Mouse (Mus musculus) liver, embryonic 12.5 days (tissue): ENCODE measurements at regions not wholly inside any gene's neighbourhood (a gene's known extent, or its start where the extent isn't known, plus 50 kb on each side); places are given as distances from the start of the nearest gene placed in this dataset.

Experiments
- ATAC-seq: fragments of 200-750 bp; cut with Nextera tagmentation; 2 replicates; pipeline ENCODE4 v1.8.0; 2017; ENCODE audit warnings: moderate number of reproducible peaks, mild to moderate bottlenecking, moderate library complexity
- H3K27ac ChIP-seq: fragments of 300-500 bp; sonication (generic); 2 replicates; pipeline ENCODE4 v1.5.1; 2016; ENCODE audit warnings: mild to moderate bottlenecking
- H3K27me3 ChIP-seq: fragments of 300-500 bp; sonication (generic); replicated peaks from 2 replicates; pipeline ENCODE4 v1.6.1; 2016; ENCODE audit warnings: mild to moderate bottlenecking, moderate library complexity
- H3K36me3 ChIP-seq: fragments of 300-500 bp; sonication (generic); 2 replicates; pipeline ENCODE4 v1.6.1; 2016; ENCODE audit warnings: mild to moderate bottlenecking, moderate library complexity
- H3K4me1 ChIP-seq: fragments of 300-500 bp; sonication (generic); 2 replicates; pipeline ENCODE4 v1.6.1; 2016
- H3K4me2 ChIP-seq: fragments of 300-500 bp; sonication (generic); 2 replicates; pipeline ENCODE4 v1.6.1; 2016; ENCODE audit warnings: mild to moderate bottlenecking, moderate library complexity
- H3K4me3 ChIP-seq: fragments of 300-500 bp; sonication (generic); 2 replicates; pipeline ENCODE4 v1.5.1; 2016; ENCODE audit warnings: mild to moderate bottlenecking, moderate library complexity
- H3K9ac ChIP-seq: fragments of 300-500 bp; sonication (generic); 2 replicates; pipeline ENCODE4 v1.6.1; 2016; ENCODE audit warnings: mild to moderate bottlenecking, moderate library complexity
- H3K9me3 ChIP-seq: fragments of 300-500 bp; sonication (generic); replicated peaks from 2 replicates; pipeline ENCODE4 v1.6.1; 2016; ENCODE audit warnings: mild to moderate bottlenecking, moderate library complexity
- WGBS: fragments of 180-500 bp; shearing (Covaris S2); methylation state at CpG from one replicate; pipeline ENCODE4 v1.1.7; 2016; ENCODE audit not compliant: insufficient replicate concordance; 5-methylcytosine and 5-hydroxymethylcytosine counted together

DNA sequence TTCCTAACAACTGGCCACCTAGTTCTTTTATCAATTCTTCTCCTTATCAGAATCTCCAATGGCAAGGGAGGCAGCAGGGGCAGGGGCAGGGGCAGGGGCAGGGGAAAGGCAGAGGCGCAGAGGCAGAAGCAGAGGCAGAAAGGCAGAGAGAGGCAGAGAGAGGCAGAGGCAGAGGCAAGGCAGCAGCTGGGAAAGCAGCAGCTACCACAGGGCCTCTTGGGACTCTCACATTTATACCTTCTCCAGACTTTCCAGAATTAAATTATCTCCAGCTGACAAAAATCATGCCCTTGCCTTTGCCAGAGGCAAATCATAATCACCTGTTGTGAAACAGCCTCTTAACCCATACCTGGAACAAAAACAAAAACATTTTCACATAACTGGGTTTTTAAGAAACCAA is 370.4 kb upstream of the Clec14a start:
- Histone ChIP-seq H3K9me3 (no peaks in the 10 kb centered on the region), H3K36me3 (no peaks in the 10 kb centered on the region), H3K27me3 (no peaks in the 10 kb centered on the region), H3K4me2 (no peak overlapping the region), H3K9ac (no peak overlapping the region), H3K27ac (no peak overlapping the region), H3K4me3 (no peak overlapping the region), H3K4me1 (no peaks in the 10 kb centered on the region)
- WGBS, result 29% methylated on average over 1 of the region's 1 CpGs
- ATAC-seq, result no peak

DNA sequence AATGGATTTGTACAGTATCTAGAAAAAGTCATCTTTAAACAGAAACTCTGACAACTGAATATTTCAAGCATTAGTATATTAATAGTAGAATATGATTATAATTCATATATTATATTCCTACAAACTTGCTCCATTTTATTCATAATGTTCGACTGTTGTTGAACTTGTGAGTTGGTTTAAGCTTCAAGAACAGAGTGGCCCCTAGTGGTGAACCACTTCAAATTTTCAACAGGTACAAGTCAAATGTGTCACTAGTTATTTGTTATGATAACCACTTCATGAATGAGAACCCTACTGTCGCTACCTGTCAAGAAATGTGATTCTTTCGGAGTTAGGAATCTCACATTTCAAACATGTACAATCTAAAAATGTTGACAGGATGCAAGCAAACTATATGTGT is 369.2 kb upstream of the Clec14a start:
- Histone ChIP-seq H3K27me3 (no peaks in the 10 kb centered on the region), H3K9ac (no peak overlapping the region), H3K4me1 (no peaks in the 10 kb centered on the region), H3K36me3 (no peaks in the 10 kb centered on the region), H3K9me3 (no peaks in the 10 kb centered on the region), H3K4me2 (no peak overlapping the region), H3K4me3 (no peak overlapping the region), H3K27ac (no peak overlapping the region)
- no peak for ATAC-seq
- 63% methylated on average over 3 of the region's 3 CpGs for WGBS

DNA sequence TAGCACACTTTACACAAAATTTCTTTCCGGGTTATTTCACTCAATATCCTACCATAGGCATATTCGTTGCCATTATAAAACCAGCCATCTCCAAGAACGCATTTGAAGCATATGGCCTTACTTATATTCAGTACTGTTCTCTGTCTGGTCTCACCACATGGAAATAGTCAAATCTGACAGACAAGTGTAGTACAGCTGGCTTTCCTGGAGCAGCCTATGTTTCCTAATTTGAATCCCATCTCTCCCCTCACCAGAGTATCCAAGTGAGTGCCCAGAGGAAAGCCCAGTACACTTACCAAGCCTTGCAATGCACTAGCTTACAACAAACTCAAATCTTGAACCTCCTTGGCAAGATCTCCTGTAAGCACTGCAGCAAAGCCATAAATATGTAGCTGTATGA is 363.4 kb upstream of the Clec14a start:
- 69% methylated on average over 3 of the region's 3 CpGs for WGBS
- ATAC-seq, result no peak
- no peaks in the 10 kb centered on the region for H3K4me1 ChIP-seq

DNA sequence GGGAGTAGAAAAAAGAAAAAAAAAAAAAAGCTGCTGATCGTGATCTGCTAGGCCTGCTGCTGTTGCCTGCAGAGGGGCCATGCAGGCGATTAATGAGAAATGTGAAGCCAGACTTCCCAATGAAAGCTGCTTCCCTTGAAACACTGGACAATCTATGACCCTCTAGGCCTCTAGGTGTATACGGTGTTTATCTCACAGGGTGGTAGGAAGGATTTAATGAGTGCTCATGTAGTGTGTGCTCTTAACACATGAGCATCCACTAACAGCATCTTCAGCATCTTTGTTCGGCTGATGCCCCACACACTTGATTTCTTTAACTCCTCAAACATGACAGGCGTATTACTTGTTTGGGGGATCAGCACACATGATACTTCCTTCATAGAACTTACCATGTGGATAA is 359.7 kb upstream of the Clec14a start:
- no peaks in the 10 kb centered on the region for H3K9me3 ChIP-seq
- no peak overlapping the region for H3K4me3 ChIP-seq
- no peaks in the 10 kb centered on the region for H3K4me1 ChIP-seq
- H3K27me3 ChIP-seq, result no peaks in the 10 kb centered on the region
- H3K27ac ChIP-seq, result no peak overlapping the region
- H3K36me3 ChIP-seq, result no peaks in the 10 kb centered on the region
- no peak overlapping the region for H3K4me2 ChIP-seq
- WGBS, result 72% methylated on average over 5 of the region's 5 CpGs
- ATAC-seq, result no peak
- no peak overlapping the region for H3K9ac ChIP-seq

More for the DNA sequence above, 363.4 kb upstream of the Clec14a start:
- H3K27ac ChIP-seq, result no peak overlapping the region
- H3K27me3 ChIP-seq, result no peaks in the 10 kb centered on the region
- H3K9ac ChIP-seq, result no peak overlapping the region
- H3K4me2 ChIP-seq, result no peak overlapping the region
- H3K9me3 ChIP-seq, result no peaks in the 10 kb centered on the region
- H3K36me3 ChIP-seq, result no peaks in the 10 kb centered on the region
- H3K4me3 ChIP-seq, result no peak overlapping the region

DNA sequence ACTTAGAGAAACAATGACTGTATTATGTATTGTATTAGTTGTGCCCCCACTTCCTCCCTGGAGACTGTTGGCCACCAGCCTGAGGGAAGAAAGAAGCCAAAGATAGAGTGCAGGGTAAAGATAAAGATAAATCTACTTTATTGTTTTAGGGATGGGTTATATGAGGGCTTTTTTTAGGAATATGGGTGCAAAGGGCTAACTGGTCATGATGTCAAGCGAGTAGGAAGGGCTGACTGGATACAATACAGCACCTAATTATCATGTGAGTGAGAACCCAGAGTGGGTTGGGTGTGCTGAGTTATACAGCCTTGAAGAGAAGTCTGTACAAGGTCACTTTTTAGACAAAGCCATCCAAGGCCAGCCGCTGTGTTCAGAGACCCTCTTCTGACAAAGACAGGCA is 356.1 kb upstream of the Clec14a start:
- 65% methylated on average over 2 of the region's 2 CpGs for WGBS
- no peaks in the 10 kb centered on the region for H3K9me3 ChIP-seq
- H3K9ac ChIP-seq, result no peak overlapping the region
- H3K36me3 ChIP-seq, result no peaks in the 10 kb centered on the region
- H3K4me3 ChIP-seq, result no peak overlapping the region
- no peak overlapping the region for H3K27ac ChIP-seq
- no peaks in the 10 kb centered on the region for H3K27me3 ChIP-seq
- ATAC-seq, result no peak
- no peak overlapping the region for H3K4me2 ChIP-seq
- H3K4me1 ChIP-seq, result no peaks in the 10 kb centered on the region

DNA sequence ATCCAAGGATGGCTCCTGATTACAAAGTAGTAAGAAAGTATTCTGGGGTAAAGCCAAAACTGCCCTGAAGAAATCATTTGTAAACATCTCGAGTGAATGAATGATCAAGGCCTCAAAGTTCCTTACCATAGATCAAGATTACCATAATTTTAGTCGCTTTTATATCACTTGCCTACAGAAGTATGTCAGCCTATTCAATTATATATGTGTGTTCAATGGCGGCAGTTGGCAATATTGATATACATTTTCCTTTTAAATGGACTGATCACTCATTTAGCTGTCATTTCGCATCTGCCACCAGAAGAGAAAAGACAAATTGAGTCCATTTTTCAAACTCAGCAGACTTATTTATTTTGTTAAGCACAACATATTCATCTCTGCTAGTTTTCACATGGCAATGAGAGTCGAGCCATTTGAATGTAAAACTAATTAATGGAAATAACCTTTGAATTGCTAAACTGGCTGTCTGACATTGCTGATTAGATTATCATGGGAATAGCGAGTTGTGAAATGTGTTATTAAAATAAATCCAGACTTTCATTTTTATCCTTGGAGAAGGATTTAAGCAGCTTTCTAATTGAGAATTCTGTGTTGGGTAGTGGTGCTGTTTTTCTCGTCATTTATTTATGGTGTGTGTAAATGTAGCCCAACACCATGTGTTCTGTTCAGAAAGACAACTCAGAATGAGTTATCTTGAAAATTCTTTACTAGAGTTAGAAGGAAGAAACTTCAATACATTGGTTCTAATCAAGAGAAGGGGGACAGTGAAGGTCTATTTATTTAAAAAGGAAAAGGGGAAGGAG is 350.6 kb upstream of the Clec14a start:
- 59% methylated on average over 7 of the region's 7 CpGs for WGBS
- H3K4me2 ChIP-seq, result no peak overlapping the region
- H3K27me3 ChIP-seq, result no peaks in the 10 kb centered on the region
- no peaks in the 10 kb centered on the region for H3K9me3 ChIP-seq
- no peaks in the 10 kb centered on the region for H3K4me1 ChIP-seq
- no peak overlapping the region for H3K9ac ChIP-seq
- no peak for ATAC-seq
- no peaks in the 10 kb centered on the region for H3K36me3 ChIP-seq
- H3K4me3 ChIP-seq, result no peak overlapping the region
- H3K27ac ChIP-seq, result no peak overlapping the region

DNA sequence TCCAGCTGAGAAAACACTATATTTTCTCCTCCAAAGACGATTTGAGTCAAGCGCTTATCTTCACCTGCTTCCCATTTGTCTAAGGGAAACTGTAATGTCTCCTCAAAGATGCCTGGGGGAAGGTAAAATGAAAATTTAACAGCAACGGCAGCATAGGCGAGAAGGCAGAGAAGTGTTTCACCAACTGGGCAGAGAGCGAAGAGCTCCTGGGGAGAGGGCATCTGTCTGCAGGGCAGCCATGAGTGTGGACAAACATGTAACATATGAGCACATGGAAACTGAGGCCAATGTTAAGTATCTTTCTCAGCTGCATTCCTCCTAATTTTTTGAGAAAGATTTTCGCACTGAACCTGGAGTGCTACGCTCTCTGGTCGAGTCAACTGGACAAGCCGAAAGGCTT is 325.7 kb upstream of the Clec14a start:
- Histone ChIP-seq H3K4me2 (no peak overlapping the region), H3K27me3 (no peaks in the 10 kb centered on the region), H3K9me3 (no peaks in the 10 kb centered on the region), H3K27ac (no peak overlapping the region), H3K4me3 (no peak overlapping the region), H3K36me3 (no peaks in the 10 kb centered on the region), H3K9ac (no peak overlapping the region), H3K4me1 (no peaks in the 10 kb centered on the region)
- whole genome bisulfite sequencing, result 77% methylated on average over 9 of the region's 9 CpGs
- ATAC-seq, result no peak

DNA sequence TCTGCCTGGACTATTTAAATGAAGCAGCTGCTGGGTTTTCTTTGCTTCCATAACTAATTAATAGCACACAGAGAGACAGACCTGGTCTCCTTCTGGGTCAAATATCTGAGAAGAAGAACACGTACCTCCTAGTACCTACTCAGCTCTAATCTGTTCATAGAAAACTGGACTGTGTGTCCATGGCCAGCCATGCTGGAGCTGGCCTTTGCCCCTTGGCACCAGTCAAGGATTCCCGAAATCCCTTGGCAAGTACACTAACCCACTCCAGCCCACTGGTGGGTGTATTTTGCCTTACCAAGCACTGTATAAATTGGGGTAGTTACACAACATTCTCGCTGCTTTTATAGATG is 322.4 kb upstream of the Clec14a start:
- H3K4me1 ChIP-seq, result no peaks in the 10 kb centered on the region
- H3K36me3 ChIP-seq, result no peaks in the 10 kb centered on the region
- H3K27ac ChIP-seq, result no peak overlapping the region
- no peak for ATAC-seq
- H3K9me3 ChIP-seq, result no peaks in the 10 kb centered on the region
- no peaks in the 10 kb centered on the region for H3K27me3 ChIP-seq
- H3K4me2 ChIP-seq, result no peak overlapping the region
- WGBS, result 69% methylated on average over 3 of the region's 3 CpGs
- no peak overlapping the region for H3K9ac ChIP-seq
- no peak overlapping the region for H3K4me3 ChIP-seq

DNA sequence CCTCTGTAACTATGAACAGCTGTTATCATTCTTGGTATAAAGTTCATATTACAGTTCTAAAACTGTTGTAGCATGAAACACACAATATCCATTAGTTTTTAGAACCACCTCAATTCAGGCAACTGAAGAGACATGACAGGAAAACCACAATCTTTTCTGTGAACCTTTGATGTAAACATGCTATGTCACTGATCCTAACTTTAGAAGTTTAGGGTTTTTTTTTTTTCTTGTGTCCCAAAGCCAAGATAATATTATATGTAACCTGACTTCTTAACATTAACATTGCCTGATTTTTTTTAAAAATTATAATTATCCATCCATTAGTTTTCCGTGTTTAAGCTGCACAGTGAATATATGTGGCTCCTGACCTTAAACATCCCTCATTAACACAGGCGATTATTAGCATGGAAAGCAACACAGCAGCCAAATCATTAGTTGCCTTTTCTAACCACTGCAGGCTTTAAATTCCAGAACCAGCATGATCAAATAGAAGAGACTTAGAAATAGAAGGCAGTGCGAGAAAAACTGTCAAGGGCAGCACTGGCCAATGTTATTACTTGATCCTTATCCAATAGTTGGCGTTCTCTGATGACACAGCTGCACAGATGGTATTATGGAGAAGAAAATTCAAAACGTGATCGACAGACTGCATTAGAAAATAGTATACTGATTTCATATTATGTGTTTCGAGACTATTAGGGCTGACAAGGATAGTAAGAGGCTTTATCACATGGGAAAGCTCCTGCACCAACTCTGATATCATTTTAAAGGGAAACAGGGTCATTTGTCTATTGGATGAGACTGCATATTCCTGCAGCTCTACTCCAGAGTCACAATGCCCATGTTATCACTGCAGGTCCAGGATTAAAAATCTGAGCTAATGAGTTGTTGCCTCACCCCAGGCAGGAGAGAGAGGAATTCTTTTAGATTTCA is 321.7 kb upstream of the Clec14a start:
- Histone ChIP-seq H3K27ac (no peak overlapping the region), H3K36me3 (no peaks in the 10 kb centered on the region), H3K4me3 (no peak overlapping the region), H3K4me1 (no peaks in the 10 kb centered on the region), H3K4me2 (no peak overlapping the region), H3K27me3 (no peaks in the 10 kb centered on the region), H3K9ac (no peak overlapping the region), H3K9me3 (no peaks in the 10 kb centered on the region)
- 57% methylated on average over 7 of the region's 7 CpGs for WGBS
- no peak for ATAC-seq

DNA sequence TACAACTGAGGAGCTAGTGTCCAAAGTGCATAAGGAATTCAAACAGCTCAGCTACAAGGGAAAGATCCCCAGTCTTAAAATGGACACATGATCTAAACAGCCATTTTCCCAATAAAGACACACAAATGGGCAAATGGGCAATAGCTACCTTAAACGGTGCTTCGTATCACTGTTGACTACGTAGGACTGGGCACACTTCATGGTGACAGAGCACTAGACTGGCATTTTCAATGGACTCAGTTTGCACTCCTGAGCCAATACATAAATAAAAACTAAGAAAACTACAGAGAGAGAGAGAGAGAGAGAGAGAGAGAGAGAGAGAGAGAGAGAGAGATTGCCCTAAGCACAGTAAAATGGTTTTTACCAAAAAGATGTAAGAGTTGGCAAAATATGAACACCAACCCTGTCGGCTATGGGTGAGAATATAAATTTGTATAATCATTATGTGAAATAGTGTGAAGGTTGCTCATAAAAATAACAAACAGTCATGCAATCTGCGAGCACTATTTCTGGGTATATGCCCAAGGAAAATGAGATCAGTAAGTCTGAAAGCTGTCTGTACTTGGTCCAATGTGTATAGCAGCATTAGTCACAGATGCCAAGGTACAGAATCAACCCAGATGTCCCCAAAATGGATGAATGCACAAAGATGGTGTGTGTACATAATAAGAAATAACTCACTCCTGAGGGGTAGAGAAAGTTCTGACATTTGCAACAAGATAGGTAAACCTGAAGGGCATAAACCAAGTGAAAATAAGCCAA is 312.9 kb upstream of the Clec14a start:
- no peak overlapping the region for H3K4me3 ChIP-seq
- H3K4me2 ChIP-seq, result no peak overlapping the region
- no peaks in the 10 kb centered on the region for H3K4me1 ChIP-seq
- no peaks in the 10 kb centered on the region for H3K9me3 ChIP-seq
- no peaks in the 10 kb centered on the region for H3K27me3 ChIP-seq
- no peak overlapping the region for H3K9ac ChIP-seq
- no peak overlapping the region for H3K27ac ChIP-seq
- ATAC-seq, result no peak
- 77% methylated on average over 5 of the region's 5 CpGs for WGBS
- no peaks in the 10 kb centered on the region for H3K36me3 ChIP-seq

DNA sequence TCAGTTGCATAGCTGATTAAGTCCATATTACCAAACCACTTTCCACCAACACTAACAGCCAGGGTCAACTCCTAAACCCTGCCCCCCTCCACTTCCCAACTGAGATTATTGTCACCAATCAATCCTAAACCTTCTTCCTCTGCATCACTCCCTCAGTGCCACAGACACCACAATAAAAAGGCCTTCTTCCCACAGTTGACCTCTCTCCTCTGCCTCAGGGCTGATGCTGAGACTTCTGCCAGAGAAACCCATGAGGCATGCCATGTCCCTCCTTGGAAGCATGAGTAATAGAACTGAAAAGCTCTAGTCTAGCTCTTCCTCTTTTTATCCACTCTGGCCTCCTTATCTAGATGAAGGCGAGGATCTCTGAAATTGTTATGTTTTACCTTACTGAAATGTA is 300.0 kb upstream of the Clec14a start:
- H3K9ac ChIP-seq, result no peak overlapping the region
- no peaks in the 10 kb centered on the region for H3K4me1 ChIP-seq
- H3K9me3 ChIP-seq, result no peaks in the 10 kb centered on the region
- no peaks in the 10 kb centered on the region for H3K27me3 ChIP-seq
- 50% methylated on average over 1 of the region's 1 CpGs for WGBS
- ATAC-seq, result no peak
- H3K4me2 ChIP-seq, result no peak overlapping the region
- no peak overlapping the region for H3K27ac ChIP-seq
- H3K36me3 ChIP-seq, result no peaks in the 10 kb centered on the region
- H3K4me3 ChIP-seq, result no peak overlapping the region

DNA sequence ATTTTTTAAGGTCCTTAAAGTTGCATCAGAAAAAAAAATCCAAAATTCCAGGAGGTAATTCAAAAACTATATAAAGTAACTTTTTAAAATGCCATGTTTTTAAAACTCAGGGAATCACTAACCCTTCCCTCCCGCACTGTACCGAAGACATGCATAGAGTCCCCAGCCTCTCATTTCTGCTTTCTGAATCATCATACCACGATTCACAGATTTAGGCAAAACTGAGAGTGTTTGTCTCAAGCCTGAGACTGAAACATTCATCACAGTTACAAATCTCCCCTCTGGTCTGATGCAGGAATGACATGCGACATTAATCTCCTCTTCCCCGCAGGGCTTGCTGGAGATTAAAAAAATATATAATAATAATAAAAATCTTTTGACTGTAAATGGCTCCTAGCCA is 291.8 kb upstream of the Clec14a start:
- no peak overlapping the region for H3K27ac ChIP-seq
- WGBS, result 74% methylated on average over 5 of the region's 5 CpGs
- H3K27me3 ChIP-seq, result no peaks in the 10 kb centered on the region
- H3K9ac ChIP-seq, result no peak overlapping the region
- ATAC-seq, result no peak
- no peak overlapping the region for H3K4me3 ChIP-seq
- no peak overlapping the region for H3K4me2 ChIP-seq
- no peaks in the 10 kb centered on the region for H3K36me3 ChIP-seq
- no peaks in the 10 kb centered on the region for H3K9me3 ChIP-seq
- no peaks in the 10 kb centered on the region for H3K4me1 ChIP-seq
